Mouse (Mus musculus): ENCODE data around the gene Pan3.
A peak's percentile ranks its signal among the peaks of the same experiment; 100 is the strongest.

Gene Pan3

DNA sequence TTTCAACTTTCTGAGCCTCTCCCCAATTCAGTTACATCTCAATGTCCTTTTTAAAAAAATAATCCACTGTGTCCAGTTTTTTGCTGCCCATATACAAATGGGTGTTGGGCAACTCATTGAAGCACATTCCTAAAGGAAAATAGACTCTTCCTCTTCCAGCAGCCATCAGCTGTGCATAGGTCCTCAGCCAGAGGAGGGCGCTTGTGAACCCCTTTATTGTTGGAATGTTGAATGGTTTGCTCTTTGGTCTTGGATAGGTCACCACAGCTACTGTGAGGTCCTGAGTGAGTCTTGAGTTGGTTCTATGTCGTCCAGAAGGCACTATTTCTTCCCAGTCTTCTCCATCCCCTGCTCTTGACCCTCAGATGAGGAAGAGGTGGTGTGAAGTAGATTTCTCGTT is 54.2 kb downstream of the Pan3 start:
- no peak for DNase-seq (ENCODE audit: low spot score)

GRCm38 (mm10) chr5:147489226-147489625 is 59.3 kb downstream of the Pan3 start:
- DNase-seq (ENCODE audit: low spot score) = no peak

GRCm38 (mm10) chr5:147490907-147491306 is 60.9 kb downstream of the Pan3 start:
- no peak for DNase-seq (ENCODE audit: low spot score)

DNA sequence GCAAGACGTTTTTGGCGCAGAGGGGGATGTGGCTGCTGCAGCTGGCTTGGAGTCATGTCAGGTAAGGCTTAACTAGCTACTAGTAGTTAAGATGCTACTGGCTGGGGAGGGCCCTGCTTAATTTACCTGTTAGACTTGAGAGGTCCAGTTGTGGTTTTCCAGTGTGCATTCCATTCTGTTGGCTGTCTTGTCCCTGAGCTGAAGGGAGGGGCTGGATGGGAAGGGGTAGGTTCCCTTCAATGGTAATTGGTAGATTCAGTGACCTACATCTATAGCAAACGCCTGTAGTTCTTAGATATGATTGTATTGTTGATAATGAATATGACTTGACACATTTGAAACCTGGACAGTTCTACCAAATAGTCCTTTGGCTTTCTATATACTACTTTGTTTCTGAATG is 62.5 kb downstream of the Pan3 start:
- no peak for DNase-seq (ENCODE audit: low spot score)

DNA sequence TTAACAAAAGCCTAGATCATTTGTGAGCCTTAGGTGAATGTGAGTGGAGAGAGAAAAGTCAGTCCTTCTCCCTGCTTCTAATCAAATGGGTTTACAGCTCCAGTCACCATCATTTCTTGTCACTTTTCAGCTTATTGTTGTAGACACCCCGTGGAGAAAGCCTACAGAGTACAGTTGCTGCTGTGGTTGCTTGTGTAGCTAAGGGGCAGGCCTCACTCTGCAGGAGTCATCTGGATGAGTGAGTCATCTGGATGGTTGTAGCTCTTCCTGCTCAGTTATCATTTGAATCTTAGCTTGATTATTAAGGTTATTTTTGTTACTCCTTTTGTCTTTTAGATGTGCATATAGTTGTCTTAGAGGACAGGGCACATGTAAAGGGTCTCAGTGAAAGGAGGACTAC is 63.2 kb downstream of the Pan3 start:
- no peak for DNase-seq (ENCODE audit: low spot score)

DNA sequence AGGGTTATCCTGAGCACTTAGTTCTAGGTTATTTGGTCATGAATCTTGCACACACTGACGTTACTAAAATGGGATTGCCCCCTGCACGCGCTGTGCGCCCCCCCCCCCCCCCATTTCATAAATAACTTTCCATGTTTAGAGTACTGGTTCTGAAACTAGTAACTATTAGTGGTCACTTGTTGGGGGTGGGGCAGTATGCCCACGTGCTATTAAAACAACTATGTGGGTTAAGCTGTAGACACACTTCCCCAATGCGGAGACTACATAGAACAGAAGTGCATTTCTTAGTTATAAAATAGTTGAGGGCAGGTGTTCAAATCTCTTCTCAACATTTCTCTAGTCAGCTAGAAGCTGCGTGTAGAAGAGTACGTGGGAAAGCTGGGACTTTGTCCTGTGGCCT is 63.7 kb downstream of the Pan3 start:
- no peak for DNase-seq (ENCODE audit: low spot score)

DNA sequence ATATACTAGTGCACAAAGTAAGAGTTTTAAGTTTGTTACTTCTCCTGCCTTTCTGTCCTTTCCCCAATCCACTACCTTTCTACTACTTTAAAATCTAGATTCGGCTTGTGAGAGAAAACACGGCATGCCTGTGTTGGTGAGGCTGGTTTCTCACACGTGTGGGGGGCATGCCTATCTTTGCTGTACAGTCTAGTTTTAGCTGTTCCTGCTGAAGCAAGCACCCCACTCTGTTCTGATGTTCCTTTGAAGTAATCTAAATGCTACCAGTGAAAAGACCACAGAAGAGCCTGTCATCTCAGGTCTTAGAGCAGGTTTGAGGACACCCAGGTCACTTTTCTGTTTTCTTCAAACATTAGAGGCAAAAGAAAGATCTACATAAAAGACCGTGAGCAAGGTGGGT is 64.4 kb downstream of the Pan3 start:
- DNase-seq (ENCODE audit: low spot score) = no peak

DNA sequence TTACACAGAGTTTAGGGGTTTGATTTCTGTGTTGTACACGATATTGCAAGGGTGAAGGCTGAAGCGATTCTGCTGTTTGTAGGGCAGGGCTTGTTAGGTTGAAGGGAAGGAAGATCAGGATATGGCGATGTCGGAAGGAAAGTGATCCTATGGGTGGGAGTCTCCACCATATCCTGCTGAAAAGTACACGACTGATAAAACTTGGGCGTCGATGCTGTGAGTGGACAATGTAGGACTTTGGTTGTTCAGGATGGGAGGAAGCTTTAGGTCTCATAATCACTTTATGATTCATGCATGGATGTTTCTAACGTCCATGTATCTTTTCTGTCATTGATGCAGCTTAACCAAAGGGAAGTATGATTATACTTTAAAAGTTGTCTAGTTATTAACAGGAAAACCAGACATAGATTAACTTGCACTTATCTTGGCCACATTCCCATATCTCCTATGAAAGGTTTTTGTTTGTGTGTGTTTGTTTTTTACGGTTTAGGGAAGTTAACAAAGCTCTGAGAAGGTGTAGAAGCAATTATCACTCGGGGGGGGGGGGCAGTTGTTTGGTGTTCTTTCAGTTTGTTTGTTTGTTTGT is 64.9 kb downstream of the Pan3 start:
- DNase-seq (ENCODE audit: low spot score) = no peak

- DNase-seq (ENCODE audit: low spot score) = no peak
These were observed 66.0 kb downstream of the Pan3 start for GRCm38 (mm10) chr5:147495961-147496360.

- no peak for DNase-seq (ENCODE audit: low spot score)
These were observed 67.0 kb downstream of the Pan3 start for GRCm38 (mm10) chr5:147496921-147497320.

GRCm38 (mm10) chr5:147497714-147498113 is 67.8 kb downstream of the Pan3 start:
- DNase-seq (ENCODE audit: low spot score) = no peak

- no peak for DNase-seq (ENCODE audit: low spot score)
These were observed 71.6 kb downstream of the Pan3 start for GRCm38 (mm10) chr5:147501456-147501998.

GRCm38 (mm10) chr5:147502921-147503320 is 73.0 kb downstream of the Pan3 start:
- no peak for DNase-seq (ENCODE audit: low spot score)

- no peak for DNase-seq (ENCODE audit: low spot score)
These were observed 81.4 kb downstream of the Pan3 start for GRCm38 (mm10) chr5:147511350-147511749.

GRCm38 (mm10) chr5:147527006-147527405 is 97.0 kb downstream of the Pan3 start:
- no peak for DNase-seq (ENCODE audit: low spot score)

GRCm38 (mm10) chr5:147527788-147528187 is 97.8 kb downstream of the Pan3 start:
- DNase-seq (ENCODE audit: low spot score) = no peak

DNA sequence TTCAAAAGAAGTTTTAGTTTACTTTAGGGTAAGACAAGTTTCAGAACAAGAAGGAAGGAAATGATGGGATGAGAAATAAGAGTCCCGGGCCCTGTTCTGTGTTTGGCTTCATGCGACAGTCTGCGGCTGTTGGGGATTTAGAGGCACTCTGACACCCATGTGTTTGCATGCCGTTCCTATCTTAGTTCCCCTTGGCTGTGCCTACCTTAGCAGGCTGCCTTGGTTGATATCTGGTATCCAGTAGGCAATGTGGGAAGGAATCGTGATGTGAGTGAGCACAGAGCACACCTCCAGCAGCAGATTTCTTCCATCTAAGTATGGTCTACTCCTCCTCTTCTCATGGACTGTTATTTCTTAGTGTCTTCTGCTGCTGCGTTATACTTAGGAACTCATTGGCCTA is 102.1 kb downstream of the Pan3 start:
- DNase-seq (ENCODE audit: low spot score) = no peak

GRCm38 (mm10) chr5:147539409-147539808 is 109.4 kb downstream of the Pan3 start:
- DNase-seq (ENCODE audit: low spot score) = peak; percentile 61

- DNase-seq (ENCODE audit: low spot score) = no peak
These were observed 109.9 kb downstream of the Pan3 start for GRCm38 (mm10) chr5:147539815-147540214.

- DNase-seq (ENCODE audit: low spot score) = no peak
These were observed 112.3 kb downstream of the Pan3 start for GRCm38 (mm10) chr5:147542291-147542690.

- no peak for DNase-seq (ENCODE audit: low spot score)
These were observed 115.8 kb downstream of the Pan3 start for GRCm38 (mm10) chr5:147545731-147546241.

GRCm38 (mm10) chr5:147549016-147549755 is 119.2 kb downstream of the Pan3 start:
- no peak for DNase-seq (ENCODE audit: low spot score)

DNA sequence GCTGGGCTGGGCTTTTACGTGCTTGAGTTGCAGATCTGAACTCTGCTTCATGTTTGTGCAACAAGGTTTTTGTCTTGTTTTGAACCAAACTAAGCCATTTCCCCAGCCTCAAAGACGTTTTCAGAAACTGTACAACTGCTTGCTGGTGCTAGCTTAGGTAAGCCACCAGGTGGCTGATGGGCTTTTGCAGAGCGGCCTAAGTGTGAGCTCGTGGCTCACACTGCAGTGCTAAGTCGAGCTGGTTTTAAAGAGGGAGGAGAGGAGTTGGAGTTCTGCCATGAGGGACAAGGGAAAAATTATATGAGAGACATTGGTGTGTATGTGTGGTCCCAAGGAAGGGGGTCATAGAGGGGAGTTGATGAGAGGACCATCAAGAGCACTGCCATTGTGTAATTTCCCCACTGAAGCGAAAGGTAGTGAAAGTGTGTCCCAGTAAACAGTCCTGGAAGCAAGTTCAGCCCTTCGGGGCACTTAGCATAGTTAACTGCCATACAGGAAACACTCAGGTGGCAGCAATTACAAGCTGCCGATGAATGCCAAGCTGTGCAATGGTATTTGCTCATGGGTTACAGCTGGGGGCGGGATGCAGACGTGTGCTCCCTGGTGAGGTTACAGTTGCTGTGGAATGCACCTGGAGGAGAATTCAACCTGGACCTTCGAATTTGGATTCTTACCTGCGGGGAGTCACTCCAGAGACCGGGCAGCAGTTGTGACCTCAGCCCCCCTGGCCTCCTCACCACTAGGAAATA is 122.1 kb downstream of the Pan3 start:
- no peak for DNase-seq (ENCODE audit: low spot score)
